Mouse (Mus musculus) midbrain, embryonic 16.5 days (tissue): ENCODE data around the gene Ccdc33. TPM values are rescaled to one million over a fixed set of nuclear protein-coding genes. Genes with fewer than 3 reads are reported as not detected.

ENCODE experiments used
- ATAC-seq: fragments of 200-750 bp; cut with Nextera tagmentation; 2 replicates; pipeline ENCODE4 v1.8.0; 2017; ENCODE audit warnings: moderate TSS enrichment
- H3K27ac ChIP-seq: fragments of 300-500 bp; sonication (generic); 2 replicates; pipeline ENCODE4 v1.5.1; 2014; ENCODE audit warnings: mild to moderate bottlenecking, low read length, mixed read lengths
- H3K27me3 ChIP-seq: fragments of 300-500 bp; sonication (generic); 2 replicates; pipeline ENCODE4 v1.6.1; 2014; ENCODE audit warnings: low read depth, low read length, mixed read lengths; ENCODE audit not compliant: control insufficient read depth, insufficient read depth
- H3K36me3 ChIP-seq: fragments of 300-500 bp; sonication (generic); 2 replicates; pipeline ENCODE4 v1.6.1; 2014; ENCODE audit warnings: mild to moderate bottlenecking, low read length, moderate library complexity, mixed read lengths; ENCODE audit not compliant: control insufficient read depth, insufficient read depth
- H3K4me1 ChIP-seq: fragments of 300-500 bp; sonication (generic); 2 replicates; pipeline ENCODE4 v1.6.1; 2014; ENCODE audit warnings: mild to moderate bottlenecking, low read length, mixed read lengths; ENCODE audit not compliant: control insufficient read depth, insufficient read depth
- H3K4me2 ChIP-seq: fragments of 300-500 bp; sonication (generic); 2 replicates; pipeline ENCODE4 v1.6.1; 2014; ENCODE audit warnings: mild to moderate bottlenecking, low read length, mixed read lengths
- H3K4me3 ChIP-seq: fragments of 300-500 bp; sonication (generic); 2 replicates; pipeline ENCODE4 v1.5.1; 2014; ENCODE audit warnings: low read depth, mild to moderate bottlenecking, low read length, moderate library complexity, mixed read lengths
- H3K9ac ChIP-seq: fragments of 300-500 bp; sonication (generic); 2 replicates; pipeline ENCODE4 v1.6.1; 2014; ENCODE audit warnings: low read depth, low read length, mixed read lengths
- H3K9me3 ChIP-seq: fragments of 300-500 bp; sonication (generic); replicated peaks from 2 replicates; pipeline ENCODE4 v1.6.1; 2014; ENCODE audit warnings: mild to moderate bottlenecking, low read length, mixed read lengths; ENCODE audit not compliant: control insufficient read depth, poor library complexity, severe bottlenecking
- WGBS: fragments of 180-500 bp; shearing (Covaris S2); extraction: QIAGEN DNeasy Blood & Tissue Kit; methylation state at CpG from one replicate; pipeline ENCODE4 v1.1.7; 2014; 5-methylcytosine and 5-hydroxymethylcytosine counted together
- polyA plus RNA-seq: library from polyadenylated mRNA; unstranded; fragments of >200 nt; fragmentation: Nextera tagmentation; extraction: Ambion mirVana; gene quantifications from 2 replicates; pipeline ENCODE4 v1.2.1, GENCODE M21; 2015

Ccdc33 gene
- polyA plus RNA-seq, 1 experiment from 2014 or later = 0.90 TPM

DNA sequence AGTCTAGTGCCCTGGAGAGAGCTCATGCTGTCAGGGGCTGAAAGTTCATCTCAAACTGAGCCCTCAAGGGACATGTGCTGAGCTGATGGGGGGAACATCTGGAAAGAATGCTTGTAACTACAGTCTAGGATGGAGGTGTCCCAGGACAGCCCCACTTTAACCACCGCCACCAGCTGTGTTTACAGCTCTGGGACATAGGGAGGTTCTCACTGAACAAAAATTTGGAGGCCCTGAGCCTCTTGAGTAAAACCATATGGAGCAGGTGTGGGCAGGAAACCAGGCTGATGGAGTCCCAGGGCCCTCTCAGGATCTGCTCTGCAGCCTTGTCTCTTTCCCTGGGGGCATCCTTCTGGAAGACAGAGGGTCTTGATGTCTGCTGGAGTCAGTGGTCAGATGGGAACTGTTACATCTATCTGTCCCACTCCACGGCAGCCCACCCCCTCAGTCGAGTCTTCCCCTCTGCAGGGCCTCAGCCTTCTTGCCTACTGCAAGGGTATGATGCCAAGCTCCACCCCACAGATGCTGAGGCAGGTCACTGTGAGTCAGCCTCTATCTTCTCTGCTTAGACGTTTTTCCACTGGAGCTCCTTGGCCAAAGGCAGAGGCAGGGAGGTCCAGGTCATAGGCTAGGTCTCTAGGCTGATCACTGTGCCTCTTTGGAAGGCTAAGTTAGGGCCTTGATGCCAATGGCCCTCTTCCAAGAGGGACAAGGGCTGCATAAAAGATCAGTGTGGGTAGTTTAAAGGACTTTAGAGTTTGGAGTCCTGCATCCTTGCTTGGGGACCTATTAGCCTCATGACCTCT lies 26.8 kb downstream of the Ccdc33 start:
- H3K4me2 ChIP-seq = no peak overlapping the region
- H3K27me3 ChIP-seq = no peaks in the 10 kb centered on the region
- no peak overlapping the region for H3K9ac ChIP-seq
- peaks cover 10% of the 10 kb centered on the region for H3K4me1 ChIP-seq
- H3K36me3 ChIP-seq = no peaks in the 10 kb centered on the region
- H3K9me3 ChIP-seq = no peaks in the 10 kb centered on the region
- no peak overlapping the region for H3K4me3 ChIP-seq
- ATAC-seq = no peak
- H3K27ac ChIP-seq = no peak overlapping the region
- WGBS = 77% methylated on average over 4 of the region's 4 CpGs

DNA sequence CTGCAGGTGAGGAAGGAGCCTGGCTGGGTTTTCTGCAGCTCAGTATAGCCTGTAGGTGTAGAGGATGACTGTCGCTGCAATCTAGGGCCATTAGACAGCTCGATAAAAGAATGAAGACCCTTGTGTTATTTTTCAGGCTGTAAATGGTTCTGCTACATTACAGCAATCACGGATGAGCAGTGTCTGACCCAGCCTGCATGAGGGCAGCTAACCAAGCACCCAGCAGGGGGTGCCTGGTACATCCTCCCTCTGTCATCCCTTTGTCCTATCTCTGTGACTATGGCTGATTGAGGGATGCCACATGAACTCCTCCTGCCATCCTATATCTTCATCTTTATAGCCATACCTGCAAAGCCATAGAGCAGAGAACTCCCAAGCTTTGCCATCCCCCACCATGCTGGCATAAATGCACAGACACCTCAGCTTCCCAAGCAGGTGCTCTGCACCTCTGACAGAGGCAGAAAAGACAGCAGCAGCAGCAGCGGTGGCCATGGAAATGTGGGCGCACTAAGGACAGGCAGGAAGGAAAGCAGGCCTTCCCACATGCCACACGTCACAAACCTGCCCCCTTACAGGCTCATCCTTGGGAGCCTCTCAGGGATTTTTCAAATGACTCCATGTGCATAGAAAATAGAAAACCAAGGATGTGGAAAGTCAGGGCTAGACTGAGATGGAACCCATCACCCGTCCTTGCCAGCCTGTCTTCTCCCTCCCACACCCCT lies 31.2 kb downstream of the Ccdc33 start:
- Histone ChIP-seq H3K9me3 (no peaks in the 10 kb centered on the region), H3K36me3 (no peaks in the 10 kb centered on the region), H3K27me3 (no peaks in the 10 kb centered on the region), H3K4me1 (peaks cover 26% of the 10 kb centered on the region), H3K9ac (0 out of 2 replicates have a peak overlapping the region, but pooled peaks have one; percentile 1), H3K4me3 (no peak overlapping the region), H3K27ac (0 out of 2 replicates have a peak overlapping the region, but pooled peaks have one; percentile 14), H3K4me2 (no peak overlapping the region)
- no peak for ATAC-seq
- 57% methylated on average over 7 of the region's 7 CpGs for WGBS

DNA sequence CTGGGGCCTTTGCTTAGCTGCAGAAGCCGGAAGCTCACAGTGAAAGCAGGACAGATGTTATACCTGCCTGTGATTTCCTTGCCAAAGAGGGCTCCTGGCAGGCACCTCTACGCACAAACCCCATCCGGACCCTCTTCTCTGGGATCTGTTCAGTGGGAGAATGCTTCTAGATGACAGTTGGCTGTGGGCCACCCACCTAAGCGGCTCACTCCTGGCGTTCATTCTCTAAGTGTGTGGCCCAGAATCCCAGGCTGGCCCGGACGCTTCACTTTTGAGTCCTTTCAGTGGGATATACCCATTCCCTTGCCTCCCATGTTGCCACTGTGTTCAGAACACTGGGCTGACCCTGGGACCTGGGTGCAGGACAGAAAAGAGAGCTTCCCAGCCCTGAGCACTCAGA lies 31.8 kb downstream of the Ccdc33 start:
- Histone ChIP-seq H3K9me3 (no peaks in the 10 kb centered on the region), H3K4me3 (no peak overlapping the region), H3K27ac (0 out of 2 replicates have a peak overlapping the region, but pooled peaks have one; percentile 40), H3K4me2 (no peak overlapping the region), H3K9ac (no peak overlapping the region; the same call in 1 of the 2 replicates), H3K4me1 (peaks cover 26% of the 10 kb centered on the region), H3K36me3 (no peaks in the 10 kb centered on the region), H3K27me3 (no peaks in the 10 kb centered on the region)
- ATAC-seq = no peak
- 51% methylated on average over 7 of the region's 7 CpGs for WGBS

DNA sequence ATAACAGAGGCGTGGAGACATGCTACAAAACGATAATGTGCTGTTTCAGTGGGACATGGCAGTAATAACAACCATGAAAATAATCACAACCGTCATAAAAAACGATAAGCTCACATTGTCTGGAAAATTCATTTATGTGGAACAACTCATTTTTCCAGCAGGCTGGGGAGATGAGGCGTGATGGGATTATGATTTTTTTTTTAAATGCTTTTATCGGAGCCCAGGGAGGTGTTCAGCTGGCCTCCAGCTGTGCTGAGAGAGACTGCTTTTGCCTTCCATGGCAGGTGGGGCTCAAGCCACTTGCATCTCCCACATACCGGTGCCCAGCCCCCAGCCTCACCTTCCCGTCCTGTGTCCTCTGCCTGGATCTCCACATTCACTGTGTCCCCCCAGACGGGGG lies 32.4 kb downstream of the Ccdc33 start:
- H3K4me1 ChIP-seq = peaks cover 26% of the 10 kb centered on the region
- H3K27ac ChIP-seq = peak overlapping the region; percentile 40
- H3K4me2 ChIP-seq = no peak overlapping the region
- WGBS = 13% methylated on average over 9 of the region's 9 CpGs
- H3K36me3 ChIP-seq = no peaks in the 10 kb centered on the region
- no peak overlapping the region; the same call in 1 of the 2 replicates for H3K9ac ChIP-seq
- no peaks in the 10 kb centered on the region for H3K27me3 ChIP-seq
- H3K4me3 ChIP-seq = no peak overlapping the region
- ATAC-seq = no peak
- H3K9me3 ChIP-seq = no peaks in the 10 kb centered on the region

DNA sequence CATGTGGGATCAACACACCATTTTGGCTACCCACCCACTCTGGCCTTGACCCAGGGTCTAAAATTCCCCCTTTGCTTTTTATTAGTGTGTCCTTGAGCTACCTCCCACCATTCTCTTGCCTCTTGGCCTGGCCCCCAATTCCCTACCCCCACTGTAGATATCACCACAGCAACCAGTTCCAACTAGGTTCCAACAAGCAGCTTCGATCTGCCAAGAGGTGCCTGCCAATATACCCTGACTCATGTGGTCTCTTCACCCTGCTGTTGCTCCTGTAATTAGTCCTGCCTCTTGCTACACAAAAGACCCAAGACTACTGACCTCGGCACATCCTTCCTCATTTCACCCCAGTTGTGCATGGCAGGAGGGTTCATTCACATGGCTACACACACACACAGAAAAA lies 33.5 kb downstream of the Ccdc33 start:
- ATAC-seq = peak; percentile 55
- H3K36me3 ChIP-seq = no peaks in the 10 kb centered on the region
- no peak overlapping the region for H3K4me2 ChIP-seq
- 5% methylated on average over 2 of the region's 2 CpGs for WGBS
- no peak overlapping the region for H3K9ac ChIP-seq
- H3K27me3 ChIP-seq = no peaks in the 10 kb centered on the region
- H3K9me3 ChIP-seq = no peaks in the 10 kb centered on the region
- no peak overlapping the region for H3K4me3 ChIP-seq
- peaks cover 26% of the 10 kb centered on the region for H3K4me1 ChIP-seq
- peak overlapping the region; percentile 50 for H3K27ac ChIP-seq

DNA sequence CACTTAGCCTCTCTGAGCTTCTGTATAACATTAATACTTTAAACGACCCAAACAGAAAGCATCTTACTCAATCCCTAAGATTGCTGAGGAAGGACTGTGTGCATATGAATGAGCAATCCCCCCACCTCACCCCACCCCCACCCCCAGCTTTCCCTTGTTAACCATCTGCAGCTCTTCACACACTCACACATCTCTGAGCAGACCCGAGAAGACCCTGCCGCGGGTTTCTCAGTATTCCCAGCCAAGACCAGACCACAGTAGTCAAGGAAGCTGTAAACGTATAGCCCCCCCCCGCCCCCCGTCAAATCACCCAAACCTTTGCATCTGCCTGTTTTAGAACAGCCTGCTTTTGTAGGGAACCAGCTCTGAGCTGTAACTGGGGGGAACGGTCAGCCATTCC lies 34.0 kb downstream of the Ccdc33 start:
- peak; percentile 39; the same call in 1 of the 2 replicates for ATAC-seq
- Histone ChIP-seq H3K9me3 (no peaks in the 10 kb centered on the region), H3K9ac (no peak overlapping the region), H3K27me3 (no peaks in the 10 kb centered on the region), H3K27ac (peak overlapping the region; percentile 50), H3K4me2 (no peak overlapping the region), H3K4me3 (no peak overlapping the region), H3K36me3 (no peaks in the 10 kb centered on the region), H3K4me1 (peaks cover 26% of the 10 kb centered on the region)
- 24% methylated on average over 8 of the region's 8 CpGs for WGBS

DNA sequence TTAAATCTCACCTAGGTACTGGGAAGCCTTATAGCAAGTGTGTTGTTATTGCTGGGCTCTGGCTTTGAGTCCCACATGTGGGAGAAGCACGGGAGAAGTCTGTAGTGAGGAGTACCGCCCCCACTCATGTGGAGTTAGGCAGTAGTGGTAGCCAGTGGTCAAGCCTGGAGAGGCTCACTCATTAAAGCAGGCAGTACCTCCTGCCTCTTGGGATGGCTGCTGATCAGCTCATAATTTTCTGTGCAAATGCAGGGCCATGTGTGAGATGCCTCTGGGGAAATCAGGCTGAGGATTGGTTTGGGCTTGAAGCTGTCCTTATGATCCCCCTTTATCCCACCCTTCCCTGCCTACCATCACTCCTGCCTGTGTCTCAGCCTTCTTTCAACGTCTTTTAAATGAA lies 44.1 kb downstream of the Ccdc33 start:
- Histone ChIP-seq H3K9ac (no peak overlapping the region), H3K4me3 (no peak overlapping the region), H3K4me1 (peaks cover 8% of the 10 kb centered on the region), H3K27ac (no peak overlapping the region), H3K36me3 (no peaks in the 10 kb centered on the region), H3K27me3 (no peaks in the 10 kb centered on the region), H3K4me2 (no peak overlapping the region), H3K9me3 (no peaks in the 10 kb centered on the region)
- 34% methylated on average over 3 of the region's 3 CpGs for WGBS
- ATAC-seq = no peak

DNA sequence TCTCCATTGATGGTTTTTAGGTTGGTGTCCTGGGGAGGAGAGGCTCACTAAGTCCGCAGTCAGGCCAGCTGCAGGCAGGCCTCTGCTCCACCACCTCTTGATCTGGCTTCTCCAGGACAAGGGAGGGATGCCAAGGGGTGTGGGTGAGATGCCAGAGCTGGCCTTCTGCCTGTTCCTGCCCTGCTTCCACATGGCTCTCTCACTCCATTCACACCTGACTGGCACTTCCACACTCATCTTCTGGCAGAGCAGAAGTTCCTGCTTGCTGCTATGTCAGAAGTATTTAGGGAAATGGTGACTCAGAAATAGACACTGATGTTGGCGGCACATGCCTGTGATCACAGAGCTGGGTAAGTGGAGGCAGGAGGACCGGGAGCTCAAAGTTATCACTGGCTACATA lies 51.1 kb downstream of the Ccdc33 start:
- WGBS = 84% methylated on average over 3 of the region's 3 CpGs
- H3K36me3 ChIP-seq = no peaks in the 10 kb centered on the region
- H3K9ac ChIP-seq = no peak overlapping the region
- H3K4me2 ChIP-seq = no peak overlapping the region
- no peaks in the 10 kb centered on the region for H3K9me3 ChIP-seq
- H3K4me3 ChIP-seq = no peak overlapping the region
- peaks cover 26% of the 10 kb centered on the region for H3K4me1 ChIP-seq
- H3K27ac ChIP-seq = no peak overlapping the region
- no peak for ATAC-seq
- H3K27me3 ChIP-seq = no peaks in the 10 kb centered on the region

DNA sequence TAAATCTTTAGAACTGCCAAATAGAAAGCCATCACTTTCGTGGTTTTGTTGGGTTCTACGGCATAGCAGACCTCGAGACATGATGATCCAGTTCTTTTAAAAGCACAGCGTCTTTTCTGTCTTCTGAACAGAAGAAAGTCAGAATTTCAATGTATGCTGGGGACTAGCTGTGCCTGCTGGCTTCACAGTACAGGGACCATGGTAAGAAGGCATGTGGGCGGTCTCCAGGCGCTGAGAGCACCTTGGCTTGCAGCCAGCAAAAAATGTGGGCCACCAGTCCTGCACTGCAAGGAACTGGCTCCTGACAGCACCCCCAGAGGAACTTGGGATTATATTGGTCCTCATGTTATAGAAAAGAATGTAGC lies 51.9 kb downstream of the Ccdc33 start:
- no peak overlapping the region for H3K4me3 ChIP-seq
- WGBS = 74% methylated on average over 6 of the region's 6 CpGs
- H3K27me3 ChIP-seq = no peaks in the 10 kb centered on the region
- no peak for ATAC-seq
- H3K9ac ChIP-seq = no peak overlapping the region
- H3K9me3 ChIP-seq = no peaks in the 10 kb centered on the region
- peaks cover 29% of the 10 kb centered on the region for H3K4me1 ChIP-seq
- H3K36me3 ChIP-seq = no peaks in the 10 kb centered on the region
- H3K4me2 ChIP-seq = no peak overlapping the region
- peak overlapping the region; percentile 85; the same call in 1 of the 2 replicates for H3K27ac ChIP-seq
